Mouse (Mus musculus): Measurements from ENCODE around the gene Ccl11.

The Ccl11 gene

DNA sequence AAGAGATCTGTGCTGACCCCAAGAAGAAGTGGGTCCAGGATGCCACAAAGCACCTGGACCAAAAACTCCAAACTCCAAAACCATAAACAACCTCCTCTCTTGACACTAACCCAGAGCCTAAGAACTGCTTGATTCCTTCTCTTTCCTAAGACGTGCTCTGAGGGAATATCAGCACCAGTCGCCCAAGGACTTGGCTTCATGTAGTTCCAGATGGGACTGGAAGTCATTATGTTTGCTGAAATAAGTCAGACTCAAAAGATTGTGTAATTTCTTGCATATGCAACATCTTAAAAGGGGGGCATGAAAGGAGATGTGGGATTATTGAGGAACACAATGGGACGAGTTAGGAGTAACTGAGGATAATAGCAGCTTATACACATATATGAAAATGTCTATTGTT, 4.6 kb downstream of the Ccl11 start:
- no peak for DNase-seq

DNA sequence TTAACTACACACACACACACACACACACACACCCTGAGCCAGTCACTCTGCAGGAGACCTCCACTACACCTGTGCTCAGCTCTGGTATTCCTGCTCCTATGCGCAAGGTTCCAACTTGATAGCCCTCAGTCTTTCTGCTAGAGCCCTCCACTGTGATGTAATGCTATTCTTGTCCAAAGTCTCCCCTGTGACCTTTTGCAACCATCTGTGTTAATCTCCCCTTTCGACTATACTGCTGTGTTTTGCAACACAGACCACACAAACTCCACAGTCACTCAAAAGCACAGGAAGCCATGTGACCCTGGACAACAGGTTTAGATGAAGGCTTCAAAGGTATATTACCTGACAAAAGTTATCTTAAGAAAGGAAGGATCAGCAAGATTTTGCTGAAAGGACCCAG, 5.8 kb downstream of the Ccl11 start:
- no peak for DNase-seq

DNA sequence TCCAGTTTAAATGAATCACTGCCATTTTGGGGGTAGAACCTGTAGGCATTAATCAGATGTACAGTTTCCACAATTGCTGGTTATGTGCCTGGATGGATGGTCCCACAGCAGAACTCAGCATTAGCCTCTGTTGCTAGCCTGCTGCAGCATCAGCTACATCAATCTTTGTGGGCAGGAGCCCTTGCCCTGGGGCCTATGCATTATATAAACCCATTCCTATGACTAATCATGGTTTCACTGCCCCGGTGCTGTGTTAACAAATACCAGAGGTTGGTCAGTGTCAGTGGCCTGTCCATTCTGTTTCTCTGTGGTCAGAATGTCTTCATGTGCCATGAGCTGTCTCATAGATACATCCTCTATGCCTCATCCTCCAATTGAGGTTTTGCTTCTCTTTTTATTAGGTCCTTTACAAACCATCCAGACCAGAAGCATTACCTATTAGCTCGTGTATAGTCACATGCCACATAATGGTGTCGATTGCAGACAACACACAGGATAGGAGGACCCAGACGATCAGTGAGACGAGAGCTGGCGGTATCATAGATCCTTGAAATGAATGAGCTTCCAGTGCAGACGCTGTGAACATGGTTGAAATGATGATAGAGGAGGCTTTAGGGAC, 9.4 kb downstream of the Ccl11 start:
- no peak for DNase-seq

DNA sequence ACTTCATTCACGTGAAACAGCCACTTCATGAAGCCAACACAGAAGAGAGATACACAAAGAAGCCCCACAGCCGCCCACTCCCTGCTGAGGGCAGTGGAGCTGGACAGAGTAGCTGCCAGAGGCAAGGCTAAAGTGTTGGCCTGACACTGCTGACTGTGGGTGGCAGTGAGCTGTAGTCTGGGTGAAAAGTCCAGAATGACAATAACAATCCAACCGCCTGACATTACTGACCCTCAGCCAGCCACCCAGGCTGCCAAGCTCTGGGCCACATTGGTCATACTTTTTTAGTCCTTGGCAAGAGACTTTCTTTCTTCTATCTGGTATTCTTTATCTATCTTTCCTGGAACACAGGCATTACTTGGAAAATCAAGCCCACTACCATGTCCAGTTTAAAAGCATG, 13.5 kb downstream of the Ccl11 start:
- DNase-seq = peak; percentile 1

DNA sequence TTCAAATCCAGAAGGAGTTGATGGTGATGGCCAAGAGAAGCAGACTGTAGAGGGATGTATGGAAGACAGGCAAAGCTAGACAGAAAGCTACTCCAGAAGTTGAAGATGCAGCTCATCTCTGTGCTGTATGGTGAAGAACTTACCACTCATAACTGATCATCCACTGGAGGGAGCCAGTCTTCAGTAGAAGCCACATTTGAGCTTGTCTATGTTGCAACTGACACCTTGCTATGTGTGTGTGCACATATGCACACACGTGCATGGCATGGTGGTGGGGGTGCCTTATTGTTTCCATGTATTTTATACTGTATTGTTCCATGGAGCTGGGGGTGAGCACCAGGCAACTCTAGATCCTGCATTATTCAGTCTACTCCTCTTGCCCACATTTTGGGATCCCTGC, 14.8 kb downstream of the Ccl11 start:
- DNase-seq = no peak

DNA sequence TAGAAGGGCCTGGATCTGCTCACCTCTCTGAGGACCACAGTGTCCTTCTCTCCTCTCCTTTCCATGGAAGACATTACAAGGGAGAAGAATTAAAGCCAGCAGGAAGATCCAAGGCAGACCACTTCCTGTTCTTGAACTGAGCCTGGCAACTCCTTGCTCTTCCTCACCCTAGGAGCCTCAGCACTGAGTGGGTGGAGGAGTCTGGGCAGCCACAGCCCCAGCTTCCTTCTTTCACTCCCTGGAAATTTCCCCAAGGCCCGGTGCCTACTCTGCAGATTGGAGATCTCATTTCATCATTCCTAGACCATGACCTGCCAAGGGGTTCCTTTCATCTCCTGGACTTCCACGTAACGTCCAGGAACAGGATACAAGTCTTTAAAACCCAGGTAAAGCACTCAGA, 15.4 kb downstream of the Ccl11 start:
- no peak for DNase-seq

DNA sequence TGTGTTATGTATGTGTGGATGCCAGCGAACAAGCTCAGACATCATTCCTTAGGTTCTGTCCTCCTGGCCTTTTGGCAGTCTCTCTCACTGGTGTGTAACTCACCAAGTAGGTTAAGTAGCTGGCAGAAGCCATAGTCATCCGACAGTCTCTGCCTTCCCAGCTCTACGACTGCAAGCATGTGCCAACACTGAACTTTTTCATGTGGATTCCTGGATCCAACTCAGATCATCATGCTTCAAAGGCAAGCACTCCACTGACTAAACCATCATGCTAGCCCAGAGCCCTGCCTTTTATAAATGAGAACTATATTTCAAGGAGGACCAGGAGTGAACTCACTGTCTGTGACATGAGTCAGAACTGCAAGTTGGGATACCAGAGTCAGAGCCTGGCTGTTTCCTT, 16.1 kb downstream of the Ccl11 start:
- DNase-seq = no peak

DNA sequence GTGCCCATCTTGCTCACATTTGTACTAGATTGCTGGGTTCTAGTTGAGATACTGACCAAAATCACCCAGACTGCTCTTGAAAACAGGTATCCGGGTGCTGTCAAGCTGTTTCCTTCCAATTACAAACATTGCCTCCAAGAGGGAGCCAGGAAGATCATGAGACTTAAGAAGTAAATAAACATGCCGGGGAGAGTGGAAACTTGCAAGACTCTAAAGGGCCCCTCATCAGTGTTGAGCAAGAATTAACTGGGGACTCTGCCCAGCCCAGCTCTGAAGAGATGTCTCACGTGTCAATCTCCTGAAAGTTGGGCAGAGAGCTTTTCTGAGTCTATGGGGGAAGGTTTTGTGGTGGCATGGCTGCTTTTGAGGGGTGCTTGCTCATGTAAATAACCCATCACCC, 19.4 kb downstream of the Ccl11 start:
- DNase-seq = no peak

DNA sequence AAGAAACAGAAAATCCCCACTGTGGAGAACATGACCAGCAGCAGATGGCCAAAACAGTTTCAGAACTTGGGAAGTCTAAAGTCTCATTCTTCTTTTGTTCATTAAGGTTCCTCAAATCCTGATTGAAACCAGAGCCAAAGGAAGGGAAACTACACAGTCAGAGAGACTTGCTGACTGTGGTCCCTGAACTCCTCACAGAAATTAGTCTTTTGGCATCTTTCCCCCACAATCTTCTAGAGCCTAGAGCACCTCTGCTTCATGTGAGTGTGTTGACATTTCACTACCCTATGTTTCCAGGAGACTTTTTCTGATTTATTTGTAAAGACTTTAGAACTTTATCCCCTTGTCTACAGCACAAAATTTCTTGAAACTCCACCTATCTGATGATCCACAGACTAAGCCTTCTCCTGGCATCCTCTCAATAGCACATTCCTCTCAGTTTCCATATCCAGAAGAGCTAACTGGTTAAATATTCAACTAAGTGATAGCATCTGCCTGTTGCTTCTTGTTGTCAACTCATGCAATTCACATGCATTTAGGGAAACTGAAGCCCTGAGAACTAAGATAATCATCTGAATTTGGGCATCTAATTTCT, 20.6 kb downstream of the Ccl11 start:
- DNase-seq = no peak

DNA sequence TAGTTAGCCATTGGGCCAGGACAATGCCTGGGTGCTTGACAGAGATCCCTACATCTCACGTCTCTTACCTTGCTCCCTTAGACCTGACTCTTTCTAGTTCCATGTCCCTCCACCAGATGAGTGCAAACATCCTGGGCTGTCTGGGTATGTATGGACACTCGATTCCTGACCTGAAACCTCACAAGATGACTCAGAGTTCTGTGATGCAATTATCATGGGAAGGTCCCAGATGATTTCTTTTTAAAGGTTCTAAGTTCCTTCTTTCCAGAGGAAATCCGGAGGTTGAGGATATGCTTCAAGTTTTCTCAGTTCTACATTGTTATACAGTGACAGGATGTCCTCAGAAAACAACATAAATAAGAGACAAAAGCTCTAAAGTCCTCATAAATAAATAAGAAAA, 23.2 kb downstream of the Ccl11 start:
- no peak for DNase-seq

DNA sequence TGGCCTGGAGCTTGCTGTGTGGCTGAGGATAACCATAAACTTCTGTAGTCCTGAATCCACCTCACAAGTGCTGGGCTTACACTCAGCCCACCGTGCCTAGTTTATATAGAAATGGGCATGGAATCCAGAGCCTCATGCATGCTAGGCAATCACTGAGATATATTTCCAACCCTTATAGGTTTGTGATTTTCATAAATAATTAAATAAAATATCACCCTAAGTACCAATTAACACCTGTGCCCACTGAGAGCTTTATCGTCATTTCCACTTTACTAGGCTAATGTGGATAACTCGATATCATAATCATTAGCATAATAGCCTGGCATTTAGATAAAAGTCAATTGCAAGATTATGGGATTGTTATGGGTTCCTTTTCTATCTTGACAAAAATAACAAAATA, 26.7 kb downstream of the Ccl11 start:
- no peak for DNase-seq

DNA sequence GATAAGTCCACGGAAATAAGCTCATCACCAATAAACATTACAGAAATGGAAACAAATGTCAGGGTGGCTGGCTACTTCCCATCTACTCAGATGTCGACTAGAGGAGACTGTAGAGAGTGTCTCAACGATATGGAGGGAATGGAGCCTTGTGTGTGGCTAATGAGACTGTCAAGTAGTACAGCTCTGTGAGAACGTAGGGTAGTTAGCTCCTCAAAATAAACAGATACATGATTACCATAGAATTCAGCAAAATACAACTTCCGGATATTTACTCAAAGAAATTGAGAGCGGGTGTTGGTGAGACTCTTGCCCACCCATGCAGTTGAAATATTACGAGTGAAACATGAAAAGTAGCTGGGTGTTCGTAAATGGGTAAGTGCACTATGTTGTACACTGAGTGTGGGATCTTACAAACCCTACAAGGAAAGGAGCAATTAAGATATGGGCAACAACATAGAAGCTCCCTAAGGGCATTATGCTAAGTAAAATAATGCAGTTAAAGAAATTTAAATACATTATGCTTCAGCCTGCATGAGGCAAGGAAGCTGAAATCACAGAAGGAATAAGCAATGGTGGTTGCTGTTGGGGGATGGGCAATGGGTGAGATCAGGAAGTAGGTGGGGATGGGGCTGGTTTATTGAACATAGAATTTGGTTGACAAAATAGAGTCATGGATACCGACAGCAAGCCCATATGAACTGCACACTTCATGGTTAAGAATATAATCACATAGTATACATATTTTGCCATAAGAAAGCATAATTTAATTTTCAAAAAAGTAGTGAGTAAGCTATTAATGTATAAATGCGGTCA, 42.1 kb downstream of the Ccl11 start:
- DNase-seq = no peak

DNA sequence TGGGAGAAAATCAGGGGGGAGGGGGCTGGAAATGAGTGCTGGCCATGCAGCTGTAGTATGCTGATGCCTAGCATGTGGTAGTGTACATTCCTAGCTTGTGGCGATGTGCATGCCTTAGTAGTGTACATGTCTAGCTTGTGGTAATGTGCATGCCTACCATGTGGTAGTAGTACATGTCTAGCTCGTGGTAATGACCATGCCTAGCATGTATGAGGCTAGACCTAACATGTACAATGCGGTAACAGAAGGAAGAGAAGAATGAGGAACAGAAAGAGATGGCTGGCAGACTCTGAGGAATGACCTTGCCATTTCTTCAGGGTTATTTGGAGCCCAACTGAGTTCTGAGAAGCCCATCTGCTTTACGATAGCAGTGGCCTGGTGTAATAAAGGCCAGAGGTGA, 43.5 kb downstream of the Ccl11 start:
- no peak for DNase-seq

DNA sequence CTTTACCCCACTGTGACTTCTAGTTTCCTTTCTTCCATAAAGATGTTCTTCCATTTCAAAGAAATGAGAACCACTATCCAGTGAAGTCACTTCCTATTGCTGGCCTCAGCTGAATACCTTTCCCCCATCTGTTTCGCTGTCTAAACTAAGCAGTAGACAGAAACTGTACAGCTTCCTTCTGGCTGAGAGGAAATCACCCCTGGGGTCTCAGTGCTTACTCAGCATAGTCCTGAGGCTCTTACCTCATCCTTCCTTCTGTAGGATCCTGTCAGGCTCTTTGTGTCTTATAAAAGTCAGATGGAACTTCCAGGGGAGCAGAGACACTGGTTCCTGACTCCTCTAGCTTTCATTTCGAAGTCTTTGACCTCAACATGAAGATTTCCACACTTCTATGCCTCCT, 43.9 kb downstream of the Ccl11 start, which contains the start of gene Ccl12:
Ccl12 (plus strand) TSS at position 317 of the 400 bp plus-strand sequence.
- no peak for DNase-seq

DNA sequence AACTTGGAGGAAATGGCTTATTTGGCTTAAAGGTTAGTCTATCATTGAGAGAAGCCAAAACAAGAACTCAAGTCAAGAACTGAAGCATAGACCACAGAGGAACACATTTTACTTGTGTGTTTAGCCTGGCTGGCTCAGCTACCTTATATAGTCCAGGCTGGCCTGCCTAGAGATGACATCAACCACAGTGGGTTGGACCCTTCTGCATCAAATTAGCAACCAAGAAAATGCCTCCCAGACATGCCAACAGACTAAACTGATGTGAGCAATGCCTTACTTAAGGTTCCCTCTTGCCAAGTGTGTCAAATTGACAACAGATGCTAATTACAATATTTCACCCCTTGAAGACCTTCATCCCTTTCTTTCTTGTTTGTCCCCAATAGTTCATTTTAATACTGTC, 52.0 kb downstream of the Ccl11 start:
- no peak for DNase-seq

DNA sequence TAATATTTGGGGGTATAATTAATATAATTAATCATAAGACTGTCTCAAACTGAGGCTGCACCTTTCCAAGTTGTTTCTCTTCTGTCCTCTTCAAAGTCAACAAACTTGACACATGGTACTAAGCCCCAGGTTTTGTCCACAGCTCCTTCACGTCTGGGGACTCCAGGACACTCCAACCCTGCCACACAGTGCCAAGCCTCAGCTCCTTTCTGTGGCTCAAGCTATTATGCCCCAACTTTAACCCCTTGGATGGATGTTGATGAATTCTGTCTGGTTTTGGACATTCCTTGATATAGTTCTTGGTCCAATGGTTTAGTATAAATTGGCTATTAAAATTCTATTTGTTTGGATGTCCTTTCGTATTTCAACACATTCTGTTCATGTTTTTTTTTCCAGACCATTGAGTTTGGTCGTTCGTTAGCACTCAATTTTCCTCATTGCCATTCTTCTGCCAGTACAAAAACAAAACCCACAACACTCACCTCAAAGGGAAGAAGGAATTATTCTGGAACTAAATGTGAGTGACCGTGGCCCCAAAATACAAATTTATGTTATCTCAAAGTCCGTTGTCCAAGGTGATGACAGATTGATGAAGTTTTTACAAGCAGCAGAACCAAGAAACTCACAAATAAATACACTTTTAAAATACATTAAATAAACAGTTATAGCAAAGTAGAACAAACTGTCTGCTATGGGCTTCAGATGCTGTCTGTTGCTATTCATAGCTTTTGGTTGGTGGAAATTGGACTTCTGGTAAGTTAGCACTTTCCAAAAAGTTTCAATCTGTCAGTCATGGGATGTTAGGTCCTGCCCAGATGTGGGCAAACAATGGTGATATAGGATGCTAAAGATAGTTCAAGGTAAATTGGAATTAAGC, 53.0 kb downstream of the Ccl11 start:
- DNase-seq = no peak
